Mouse (Mus musculus) heart, embryonic 13.5 days (tissue): ENCODE results near the gene Dpf3. TPM values are rescaled to one million over a fixed set of nuclear protein-coding genes. Genes with fewer than 3 reads are reported as not detected.

ENCODE experiments used
- ATAC-seq: fragments of 200-750 bp; cut with Nextera tagmentation; 2 replicates; pipeline ENCODE4 v1.8.0; 2017; ENCODE audit warnings: moderate TSS enrichment; ENCODE audit not compliant: insufficient number of reproducible peaks, low FRiP score, low TSS enrichment; ENCODE audit errors: extremely low read depth
- H3K27ac ChIP-seq: fragments of 300-500 bp; sonication (generic); replicated peaks from 2 replicates; pipeline ENCODE4 v1.5.1; 2015; ENCODE audit warnings: moderate library complexity, mild to moderate bottlenecking, inconsistent platforms
- H3K27me3 ChIP-seq: fragments of 300-500 bp; sonication (generic); replicated peaks from 2 replicates; pipeline ENCODE4 v1.6.1; 2015; ENCODE audit warnings: mild to moderate bottlenecking, inconsistent platforms
- H3K36me3 ChIP-seq: fragments of 300-500 bp; sonication (generic); 2 replicates; pipeline ENCODE4 v1.6.1; 2015; ENCODE audit warnings: mild to moderate bottlenecking, inconsistent platforms
- H3K4me1 ChIP-seq: fragments of 300-500 bp; sonication (generic); 2 replicates; pipeline ENCODE4 v1.6.1; 2015; ENCODE audit warnings: inconsistent platforms
- H3K4me2 ChIP-seq: fragments of 300-500 bp; sonication (generic); 2 replicates; pipeline ENCODE4 v1.6.1; 2015; ENCODE audit warnings: inconsistent platforms, mild to moderate bottlenecking, moderate library complexity
- H3K4me3 ChIP-seq: fragments of 300-500 bp; sonication (generic); 2 replicates; pipeline ENCODE4 v1.5.1; 2015; ENCODE audit warnings: moderate library complexity, mild to moderate bottlenecking, inconsistent platforms
- H3K9ac ChIP-seq: fragments of 300-500 bp; sonication (generic); 2 replicates; pipeline ENCODE4 v1.6.1; 2015; ENCODE audit warnings: inconsistent platforms, mild to moderate bottlenecking, moderate library complexity
- H3K9me3 ChIP-seq: fragments of 300-500 bp; sonication (generic); 2 replicates; pipeline ENCODE4 v1.6.1; 2016; ENCODE audit warnings: inconsistent platforms
- WGBS: fragments of 180-500 bp; shearing (Covaris S2); methylation state at CpG from one replicate; pipeline ENCODE4 v1.1.7; 2015; ENCODE audit warnings: mixed read lengths; 5-methylcytosine and 5-hydroxymethylcytosine counted together
- polyA plus RNA-seq: library from polyadenylated mRNA; unstranded; fragments of >200 nt; fragmentation: Nextera tagmentation; extraction: Ambion mirVana; gene quantifications from 2 replicates; pipeline ENCODE4 v1.2.1, GENCODE M21; 2015

Dpf3 gene
- polyA plus RNA-seq, 1 experiment from 2014 or later: 18.8 TPM

GRCm38 (mm10) chr12:83309031-83309804 is 178.3 kb downstream of the Dpf3 start:
- Histone ChIP-seq H3K4me2 (0 out of 2 replicates have a peak overlapping the region, but pooled peaks have one; percentile 11), H3K9ac (no peak overlapping the region), H3K36me3 (no peaks in the 10 kb centered on the region), H3K9me3 (no peaks in the 10 kb centered on the region), H3K4me1 (peaks cover 35% of the 10 kb centered on the region), H3K27me3 (no peaks in the 10 kb centered on the region), H3K27ac (no peak overlapping the region), H3K4me3 (no peak overlapping the region)
- no peak for ATAC-seq
- 81% methylated on average over 11 of the region's 11 CpGs for WGBS

- 75% methylated on average over 4 of the region's 4 CpGs for WGBS
- Histone ChIP-seq H3K4me2 (no peak overlapping the region), H3K4me1 (peaks cover 40% of the 10 kb centered on the region), H3K36me3 (no peaks in the 10 kb centered on the region), H3K9ac (no peak overlapping the region), H3K4me3 (no peak overlapping the region), H3K27me3 (no peaks in the 10 kb centered on the region), H3K27ac (no peak overlapping the region), H3K9me3 (no peaks in the 10 kb centered on the region)
- ATAC-seq: no peak
Observed at GRCm38 (mm10) chr12:83308627-83309026, 178.9 kb downstream of the Dpf3 start.

GRCm38 (mm10) chr12:83303221-83303620 is 184.3 kb downstream of the Dpf3 start:
- H3K4me2 ChIP-seq: peak overlapping the region; percentile 48
- ATAC-seq: no peak
- H3K27ac ChIP-seq: peak overlapping the region; percentile 78
- no peak overlapping the region for H3K4me3 ChIP-seq
- peaks cover 13% of the 10 kb centered on the region; the same call in 1 of the 2 replicates for H3K36me3 ChIP-seq
- H3K9me3 ChIP-seq: no peaks in the 10 kb centered on the region
- peak overlapping the region; percentile 63 for H3K9ac ChIP-seq
- H3K4me1 ChIP-seq: peaks cover 34% of the 10 kb centered on the region
- H3K27me3 ChIP-seq: no peaks in the 10 kb centered on the region
- 47% methylated on average over 6 of the region's 6 CpGs for WGBS

- 33% methylated on average over 18 of the region's 18 CpGs for WGBS
- Histone ChIP-seq H3K9ac (peak overlapping the region; percentile 63), H3K4me2 (peak overlapping the region; percentile 48), H3K27me3 (no peaks in the 10 kb centered on the region), H3K4me1 (peaks cover 34% of the 10 kb centered on the region), H3K9me3 (no peaks in the 10 kb centered on the region; the same call in 1 of the 2 replicates), H3K27ac (peak overlapping the region; percentile 78), H3K36me3 (peaks cover 18% of the 10 kb centered on the region), H3K4me3 (no peak overlapping the region)
- ATAC-seq: 0 out of 2 replicates have a peak, but pooled peaks have one; percentile 48
Observed at GRCm38 (mm10) chr12:83302320-83303153, 185.0 kb downstream of the Dpf3 start.

- H3K36me3 ChIP-seq: peaks cover 23% of the 10 kb centered on the region
- WGBS: 67% methylated on average over 18 of the region's 18 CpGs
- no peak overlapping the region for H3K4me3 ChIP-seq
- no peak for ATAC-seq
- no peak overlapping the region for H3K4me2 ChIP-seq
- peaks cover 34% of the 10 kb centered on the region for H3K4me1 ChIP-seq
- peak overlapping the region; percentile 78; the same call in 1 of the 2 replicates for H3K27ac ChIP-seq
- no peaks in the 10 kb centered on the region for H3K27me3 ChIP-seq
- H3K9me3 ChIP-seq: no peaks in the 10 kb centered on the region; the same call in 1 of the 2 replicates
- H3K9ac ChIP-seq: no peak overlapping the region
Observed at GRCm38 (mm10) chr12:83301616-83302319, 185.7 kb downstream of the Dpf3 start.

GRCm38 (mm10) chr12:83298358-83298757 is 189.2 kb downstream of the Dpf3 start:
- no peaks in the 10 kb centered on the region; the same call in 1 of the 2 replicates for H3K9me3 ChIP-seq
- peaks cover 28% of the 10 kb centered on the region for H3K36me3 ChIP-seq
- 79% methylated on average over 5 of the region's 5 CpGs for WGBS
- no peak overlapping the region for H3K9ac ChIP-seq
- H3K27me3 ChIP-seq: no peaks in the 10 kb centered on the region
- no peak overlapping the region for H3K27ac ChIP-seq
- no peak for ATAC-seq
- H3K4me3 ChIP-seq: no peak overlapping the region
- H3K4me2 ChIP-seq: no peak overlapping the region
- peaks cover 30% of the 10 kb centered on the region for H3K4me1 ChIP-seq

- 42% methylated on average over 8 of the region's 8 CpGs for WGBS
- Histone ChIP-seq H3K4me3 (no peak overlapping the region), H3K4me1 (peaks cover 17% of the 10 kb centered on the region)
Observed at GRCm38 (mm10) chr12:83295031-83295430, 192.5 kb downstream of the Dpf3 start.

GRCm38 (mm10) chr12:83291915-83292314 is 195.6 kb downstream of the Dpf3 start:
- no peak for ATAC-seq
- Histone ChIP-seq H3K4me3 (no peak overlapping the region), H3K27me3 (no peaks in the 10 kb centered on the region), H3K9ac (no peak overlapping the region), H3K4me1 (peaks cover 17% of the 10 kb centered on the region), H3K4me2 (no peak overlapping the region), H3K27ac (no peak overlapping the region), H3K36me3 (peaks cover 8% of the 10 kb centered on the region), H3K9me3 (no peaks in the 10 kb centered on the region)
- WGBS: 45% methylated on average over 5 of the region's 5 CpGs

More at GRCm38 (mm10) chr12:83295031-83295430, 192.5 kb downstream of the Dpf3 start:
- no peak overlapping the region for H3K9ac ChIP-seq
- no peak overlapping the region for H3K4me2 ChIP-seq
- H3K36me3 ChIP-seq: peaks cover 28% of the 10 kb centered on the region
- no peak overlapping the region for H3K27ac ChIP-seq
- no peaks in the 10 kb centered on the region for H3K27me3 ChIP-seq
- no peaks in the 10 kb centered on the region; the same call in 1 of the 2 replicates for H3K9me3 ChIP-seq
- no peak for ATAC-seq

- no peak overlapping the region for H3K4me3 ChIP-seq
- peaks cover 14% of the 10 kb centered on the region for H3K36me3 ChIP-seq
- ATAC-seq: no peak
- H3K9me3 ChIP-seq: no peaks in the 10 kb centered on the region
- peaks cover 24% of the 10 kb centered on the region for H3K4me1 ChIP-seq
- 0 out of 2 replicates have a peak overlapping the region, but pooled peaks have one; percentile 24 for H3K9ac ChIP-seq
- H3K4me2 ChIP-seq: no peak overlapping the region
- 71% methylated on average over 17 of the region's 17 CpGs for WGBS
- H3K27ac ChIP-seq: no peak overlapping the region
- no peaks in the 10 kb centered on the region for H3K27me3 ChIP-seq
Observed at GRCm38 (mm10) chr12:83286496-83287492, 200.7 kb downstream of the Dpf3 start.
